Mouse (Mus musculus) embryonic stem cell, embryonic (primary cell): Measurements from ENCODE around the gene Kcnj2.

Source experiments
- CTCF ChIA-PET, 4 experiments: fragments of 300-600 bp in 2 of 4; fragments of 350-600 bp in 2 of 4; sonication (Branson Sonifier 250); formaldehyde crosslinking; loops; one replicate each; lab custom pipeline; 2022; ENCODE audit warnings: inconsistent platforms in 2 of 4; lab: Charles Lee
- POLR2A ChIA-PET, 4 experiments: fragments of 300-600 bp in 2 of 4; fragments of 350-600 bp in 2 of 4; sonication (Branson Sonifier 250); formaldehyde crosslinking; loops; one replicate each; lab custom pipeline; 2022; ENCODE audit warnings: antibody characterized with exemption in 4 of 4, inconsistent platforms in 1 of 4; lab: Charles Lee

Gene Kcnj2

DNA sequence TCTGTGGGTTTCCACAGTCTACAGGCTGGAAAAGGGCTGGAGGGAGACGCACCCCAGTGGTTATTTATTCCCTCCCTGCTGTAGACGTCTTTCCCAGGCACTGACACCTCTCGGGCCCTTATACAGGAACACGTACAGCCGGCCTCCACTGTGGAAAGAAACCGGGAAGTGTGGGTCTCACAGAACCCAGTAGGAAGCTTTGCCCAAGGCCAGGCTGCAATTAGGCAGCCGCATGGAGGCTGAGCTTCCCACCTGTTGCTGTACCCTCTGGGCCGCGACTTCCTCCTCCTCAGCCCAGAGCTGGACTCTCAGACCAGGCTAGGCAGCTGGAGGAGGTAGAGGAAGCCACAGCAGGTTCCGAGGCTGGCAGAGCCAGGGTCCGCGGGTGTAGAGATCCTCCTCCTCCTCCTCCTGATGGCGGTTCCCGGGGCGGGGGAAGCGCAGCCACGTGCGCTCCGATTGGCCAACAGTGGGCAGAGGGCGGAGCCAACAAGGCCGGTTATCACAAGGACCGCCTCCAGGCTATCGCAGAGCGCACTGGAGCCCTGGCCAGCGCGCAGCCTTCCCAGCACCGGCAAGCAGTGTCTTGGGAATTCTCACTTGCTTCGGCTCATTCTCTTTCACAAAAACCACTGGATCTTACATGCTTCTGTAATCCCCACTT is at the start of gene Kcnj2:
TSS of gene Kcnj2 (plus strand) at position 530 of the 664 bp plus-strand sequence.
- ChIA-PET POLR2A (interaction anchor here (0.5 to 2.1 kb wide), 8 partner anchors 8 to 1498 kb away, joined by 3 to 5 read pairs (median 4); partner anchors contain the start of gene Abca5 (in 1 of the 4)), CTCF (interaction anchor here in 3 of 4 experiments (0.7 to 1.0 kb wide), 4 partner anchors 46 to 571 kb away, joined by 3 to 6 read pairs (median 3); no protein-coding TSS in a partner anchor)

DNA sequence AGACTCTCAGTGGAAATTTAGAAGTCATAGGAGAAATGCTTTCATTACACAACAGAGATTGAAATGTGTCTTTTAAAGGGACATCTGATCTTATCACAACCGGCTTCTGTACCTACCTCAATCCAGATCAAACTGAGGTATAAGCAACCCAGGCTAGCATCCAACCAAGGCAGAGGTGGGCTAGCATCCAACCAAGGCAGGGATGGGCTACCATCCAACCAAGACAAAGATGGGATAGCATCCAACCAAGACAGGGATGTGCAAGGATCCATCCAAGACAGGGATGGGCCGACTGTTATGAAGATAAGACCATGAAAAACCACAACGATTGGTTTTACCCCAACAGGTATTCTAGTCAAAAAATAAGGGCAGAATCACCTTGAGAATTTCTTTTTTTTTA is 49.8 kb upstream of the Kcnj2 start:
- POLR2A ChIA-PET, result no interaction called here
- CTCF ChIA-PET, result no interaction called here

DNA sequence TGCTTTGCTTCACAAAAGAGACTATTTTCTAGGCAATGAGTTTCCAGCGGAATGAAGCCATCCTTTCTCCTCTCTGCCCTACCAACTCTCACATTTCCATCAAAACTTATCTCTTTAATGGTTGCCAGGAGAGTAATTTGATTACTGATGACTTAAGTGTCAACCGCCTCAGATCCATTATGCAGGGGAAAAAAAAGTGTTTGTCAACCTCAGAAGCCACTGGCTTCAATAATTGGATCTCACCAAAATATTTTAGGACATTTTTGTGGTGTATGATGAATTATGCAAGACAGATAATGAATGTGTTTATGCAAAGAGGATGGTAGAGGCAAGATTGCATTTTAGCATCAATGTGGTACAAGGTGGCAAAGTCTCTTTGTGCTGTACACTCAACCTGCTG is 45.8 kb upstream of the Kcnj2 start:
- ChIA-PET POLR2A (no interaction called here), CTCF (interaction anchor here in 1 of 4 experiments (0.5 kb wide), 1 partner anchor 45 kb away, joined by 6 read pairs; no protein-coding TSS in a partner anchor)

DNA sequence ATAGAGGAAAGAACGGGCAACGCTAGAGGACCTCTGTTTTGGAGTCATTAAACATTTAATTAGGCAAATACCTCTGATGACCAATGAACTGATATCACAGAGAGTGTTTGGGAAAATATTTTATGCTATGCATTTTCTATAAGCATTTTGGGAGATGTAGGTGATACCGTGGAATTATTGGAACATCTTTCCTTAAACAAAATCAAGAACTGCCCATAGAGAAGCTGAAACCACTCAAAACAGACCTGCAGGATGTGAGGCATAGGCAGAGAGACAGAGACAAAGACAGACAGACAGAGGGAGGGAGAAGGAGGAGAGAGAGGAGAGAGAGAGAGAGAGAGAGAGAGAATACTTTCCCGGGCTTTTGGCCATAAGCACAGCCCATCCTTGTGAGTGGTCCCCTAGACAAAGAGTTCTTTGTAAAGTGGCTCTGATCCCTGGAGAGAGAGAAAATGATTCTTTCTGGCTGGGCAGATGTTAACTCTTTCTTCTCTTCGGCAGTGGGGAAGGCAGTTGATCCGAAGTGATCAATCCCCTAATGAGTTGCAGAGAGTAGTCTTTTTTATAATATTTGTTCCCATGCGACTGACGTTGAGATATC is 43.2 kb upstream of the Kcnj2 start:
- CTCF ChIA-PET, result no interaction called here
- POLR2A ChIA-PET, result no interaction called here

DNA sequence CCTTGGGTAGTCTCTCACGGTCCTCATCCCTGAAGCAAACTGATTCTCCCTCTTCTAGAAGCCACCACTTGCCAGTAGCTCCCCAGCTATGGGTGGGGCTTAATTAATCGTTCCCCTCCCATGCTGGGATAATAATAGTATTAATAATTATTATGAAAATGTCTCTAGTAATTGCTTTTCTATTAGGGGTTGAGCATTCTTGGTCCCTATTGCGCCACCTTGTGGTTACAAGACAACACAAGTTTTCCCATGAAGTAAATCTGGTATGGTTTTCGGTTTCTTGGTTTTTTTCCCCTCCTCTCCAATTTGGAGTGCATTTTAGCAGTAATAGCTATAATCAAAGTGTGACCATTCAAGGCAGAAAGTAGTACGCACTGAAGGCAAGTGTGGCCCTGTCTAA is 23.8 kb upstream of the Kcnj2 start:
- ChIA-PET CTCF (no interaction called here), POLR2A (interaction anchor here in 1 of 4 experiments (0.6 kb wide), 1 partner anchor 8 kb away, joined by 3 read pairs; no protein-coding TSS in a partner anchor)

DNA sequence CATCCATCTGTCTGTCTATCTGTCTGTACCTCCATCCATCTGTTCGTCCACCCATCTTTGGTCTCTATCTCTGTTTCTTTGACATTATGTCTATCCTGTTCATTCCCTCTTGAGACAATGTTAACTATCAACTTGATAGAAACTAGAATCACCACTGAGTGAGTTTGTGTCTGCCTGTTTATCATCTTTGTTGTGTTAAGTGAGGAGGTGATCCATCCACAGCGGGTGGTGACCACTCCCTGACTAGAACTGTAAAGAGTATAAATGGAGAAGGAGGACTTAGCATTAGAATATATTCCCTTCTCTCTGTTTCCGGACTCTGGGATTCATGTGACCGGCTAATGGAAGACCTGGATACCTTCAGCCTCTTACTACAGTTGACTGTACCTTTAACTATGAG is 22.7 kb upstream of the Kcnj2 start:
- ChIA-PET POLR2A (no interaction called here), CTCF (interaction anchor here in 1 of 4 experiments (0.5 kb wide), 1 partner anchor 140 kb away, joined by 3 read pairs; no protein-coding TSS in a partner anchor)

GRCm38 (mm10) chr11:111054252-111054651 is 11.7 kb upstream of the Kcnj2 start:
- ChIA-PET POLR2A (no interaction called here), CTCF (interaction anchor here in 1 of 4 experiments (0.7 kb wide), 1 partner anchor 40 kb away, joined by 3 read pairs; no protein-coding TSS in a partner anchor)

GRCm38 (mm10) chr11:111054854-111055822 is 10.8 kb upstream of the Kcnj2 start:
- ChIA-PET CTCF (no interaction called here), POLR2A (no interaction called here)

DNA sequence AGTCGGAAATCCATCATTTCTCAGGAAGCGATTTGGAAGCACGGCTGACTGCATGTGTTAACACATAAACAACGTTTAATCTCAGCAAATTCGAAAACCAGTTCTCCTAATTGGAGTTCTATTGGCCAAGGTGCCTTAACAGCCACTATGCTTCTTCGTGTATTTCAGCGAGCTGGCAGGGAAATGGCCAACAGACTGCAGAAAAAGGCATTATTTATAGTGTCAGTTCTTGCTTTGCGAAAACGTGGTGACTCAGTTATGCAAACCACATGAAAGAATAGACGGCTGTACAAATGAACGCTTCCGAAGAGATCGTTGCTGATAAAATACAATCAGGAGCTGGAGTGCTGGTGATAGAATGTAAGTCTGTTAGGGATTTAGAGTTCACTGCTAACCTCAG is 9.9 kb upstream of the Kcnj2 start:
- POLR2A ChIA-PET, result interaction anchor here in 1 of 4 experiments (0.6 to 1.1 kb wide), 2 partner anchors 10 to 1693 kb away, joined by 3 to 4 read pairs; no protein-coding TSS in a partner anchor
- CTCF ChIA-PET, result no interaction called here

DNA sequence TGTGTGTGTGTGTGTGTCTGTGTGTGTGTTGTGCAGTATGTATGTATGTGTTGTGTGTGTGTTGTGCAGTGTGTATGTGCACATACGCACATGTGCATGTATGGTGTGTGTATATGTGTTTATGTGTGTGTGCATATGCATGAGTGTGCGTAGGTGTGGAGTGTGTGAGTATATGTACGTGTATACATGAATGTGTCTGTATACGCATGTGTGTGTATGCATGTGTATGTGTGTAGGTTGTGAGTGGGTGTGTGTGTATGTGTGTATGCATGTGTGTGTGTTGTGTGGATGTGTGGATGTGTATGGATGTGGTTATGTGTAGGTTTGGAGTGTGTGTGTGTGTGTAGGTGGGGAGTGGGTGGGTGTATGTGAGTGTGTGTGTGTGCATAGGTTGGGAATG is 8.5 kb upstream of the Kcnj2 start:
- ChIA-PET POLR2A (no interaction called here), CTCF (no interaction called here)

DNA sequence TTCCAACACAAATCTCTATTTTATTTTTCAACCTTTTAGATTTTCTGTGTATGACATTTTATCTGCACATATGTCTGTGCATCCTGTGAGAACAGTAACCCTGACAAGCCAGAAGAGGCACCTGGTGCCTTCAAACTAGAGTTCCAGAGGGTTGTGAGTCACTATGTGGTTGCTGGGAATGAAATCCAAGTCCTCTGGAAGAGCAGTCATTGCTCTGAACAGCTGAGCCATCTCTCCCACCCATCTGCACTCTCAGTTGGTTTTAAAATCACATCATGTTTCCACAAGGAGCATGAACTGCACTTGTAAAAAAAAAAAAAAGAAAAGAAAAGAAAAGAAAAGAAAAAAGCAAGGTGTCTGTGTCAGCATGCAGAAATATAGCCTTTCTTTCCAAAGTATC is 6.5 kb upstream of the Kcnj2 start:
- POLR2A ChIA-PET, result no interaction called here
- CTCF ChIA-PET, result no interaction called here

DNA sequence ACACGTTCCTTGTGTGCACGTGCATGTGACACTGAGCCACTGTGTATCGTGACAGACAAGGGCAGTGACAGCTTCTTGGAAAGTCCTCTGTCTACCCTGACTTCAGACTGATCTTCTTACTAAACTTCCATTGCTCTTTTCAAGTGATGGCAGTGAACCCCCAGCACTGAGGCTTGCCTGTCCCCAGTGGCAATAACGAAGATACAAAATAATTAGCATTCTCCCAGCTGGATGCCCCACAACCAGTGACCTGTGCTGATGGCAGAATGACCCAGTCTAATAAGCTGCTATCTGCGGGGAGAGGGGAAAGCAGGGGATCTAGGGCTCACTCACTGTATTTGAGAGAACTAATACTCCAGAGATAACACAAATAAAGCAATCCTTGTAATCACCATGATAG is 5.7 kb upstream of the Kcnj2 start:
- ChIA-PET POLR2A (interaction anchor here in 1 of 4 experiments (0.6 kb wide), 1 partner anchor 10 kb away, joined by 6 read pairs; no protein-coding TSS in a partner anchor), CTCF (no interaction called here)

- ChIA-PET CTCF (interaction anchor here (0.6 to 1.4 kb wide), 8 partner anchors 45 to 1718 kb away, joined by 3 to 6 read pairs (median 3); no protein-coding TSS in a partner anchor), POLR2A (interaction anchor here (0.5 to 2.1 kb wide), 9 partner anchors 9 to 1498 kb away, joined by 3 to 5 read pairs (median 3); partner anchors contain the start of gene Abca5 (in 1 of the 4))
Measured at GRCm38 (mm10) chr11:111064751-111065527, 1.0 kb upstream of the Kcnj2 start.

GRCm38 (mm10) chr11:111066299-111066691 is 331 bp downstream of the Kcnj2 start:
- ChIA-PET CTCF (interaction anchor here in 1 of 4 experiments (1.0 kb wide), 1 partner anchor 529 kb away, joined by 3 read pairs; no protein-coding TSS in a partner anchor), POLR2A (interaction anchor here in 2 of 4 experiments (0.6 to 2.1 kb wide), 3 partner anchors 11 to 22 kb away, joined by 4 to 5 read pairs (median 5); no protein-coding TSS in a partner anchor)

GRCm38 (mm10) chr11:111067787-111068186 is 1.8 kb downstream of the Kcnj2 start:
- CTCF ChIA-PET, result no interaction called here
- POLR2A ChIA-PET, result no interaction called here

GRCm38 (mm10) chr11:111070460-111070859 is 4.5 kb downstream of the Kcnj2 start:
- ChIA-PET POLR2A (interaction anchor here in 1 of 4 experiments (0.5 kb wide), 1 partner anchor 670 kb away, joined by 3 read pairs; no protein-coding TSS in a partner anchor), CTCF (interaction anchor here in 1 of 4 experiments (0.5 kb wide), 1 partner anchor 71 kb away, joined by 3 read pairs; no protein-coding TSS in a partner anchor)

- ChIA-PET POLR2A (interaction anchor here in 2 of 4 experiments (0.6 to 1.3 kb wide), 3 partner anchors 9 to 96 kb away, joined by 4 to 5 read pairs (median 5); no protein-coding TSS in a partner anchor), CTCF (no interaction called here)
Measured at GRCm38 (mm10) chr11:111074131-111074530, 8.2 kb downstream of the Kcnj2 start.

GRCm38 (mm10) chr11:111078107-111078506 is 12.1 kb downstream of the Kcnj2 start:
- CTCF ChIA-PET, result no interaction called here
- POLR2A ChIA-PET, result interaction anchor here in 2 of 4 experiments (0.6 to 1.1 kb wide), 2 partner anchors 12 to 747 kb away, joined by 3 to 5 read pairs; partner anchors contain the start of gene Kcnj2 (in 1 of the 2)
